Mouse (Mus musculus) kidney, adult 18-20 months (tissue): ENCODE data around the gene Arhgap42.
A peak's percentile ranks its signal among the peaks of the same experiment; 100 is the strongest.

Experiments used
- DNase-seq: peaks from one replicate; pipeline ENCODE4 v3.0.0; 2021

Gene Arhgap42

GRCm38 (mm10) chr9:9208205-9208604, 30.7 kb downstream of the Arhgap42 start:
- no peak for DNase-seq

GRCm38 (mm10) chr9:9207251-9207650, 31.6 kb downstream of the Arhgap42 start:
- DNase-seq, result no peak

- no peak for DNase-seq
These were observed 38.0 kb downstream of the Arhgap42 start for GRCm38 (mm10) chr9:9200827-9201388.

GRCm38 (mm10) chr9:9199170-9199841, 39.6 kb downstream of the Arhgap42 start:
- DNase-seq, result no peak

GRCm38 (mm10) chr9:9198645-9199044, 40.3 kb downstream of the Arhgap42 start:
- no peak for DNase-seq

- DNase-seq, result no peak
These were observed 42.9 kb downstream of the Arhgap42 start for GRCm38 (mm10) chr9:9196046-9196445.

- DNase-seq, result no peak
These were observed 44.4 kb downstream of the Arhgap42 start for GRCm38 (mm10) chr9:9194496-9194895.

GRCm38 (mm10) chr9:9192716-9193115, 46.2 kb downstream of the Arhgap42 start:
- DNase-seq, result no peak

- DNase-seq, result no peak
These were observed 48.1 kb downstream of the Arhgap42 start for GRCm38 (mm10) chr9:9190835-9191234.

GRCm38 (mm10) chr9:9188167-9188566, 50.7 kb downstream of the Arhgap42 start:
- no peak for DNase-seq

- DNase-seq, result no peak
These were observed 61.2 kb downstream of the Arhgap42 start for GRCm38 (mm10) chr9:9177745-9178144.

GRCm38 (mm10) chr9:9174924-9175323, 64.0 kb downstream of the Arhgap42 start:
- DNase-seq, result no peak

- DNase-seq, result no peak
These were observed 64.7 kb downstream of the Arhgap42 start for GRCm38 (mm10) chr9:9174206-9174605.

- DNase-seq, result no peak
These were observed 65.8 kb downstream of the Arhgap42 start for GRCm38 (mm10) chr9:9173091-9173490.

GRCm38 (mm10) chr9:9171146-9171816, 67.6 kb downstream of the Arhgap42 start:
- DNase-seq, result no peak

GRCm38 (mm10) chr9:9165641-9166063, 73.2 kb downstream of the Arhgap42 start:
- DNase-seq, result no peak

GRCm38 (mm10) chr9:9160736-9161135, 78.2 kb downstream of the Arhgap42 start:
- no peak for DNase-seq

- DNase-seq, result no peak
These were observed 80.7 kb downstream of the Arhgap42 start for GRCm38 (mm10) chr9:9158241-9158640.

GRCm38 (mm10) chr9:9157425-9157824, 81.5 kb downstream of the Arhgap42 start:
- DNase-seq, result no peak

- no peak for DNase-seq
These were observed 84.3 kb downstream of the Arhgap42 start for GRCm38 (mm10) chr9:9154636-9155035.

GRCm38 (mm10) chr9:9144301-9145121, 94.4 kb downstream of the Arhgap42 start:
- DNase-seq, result peak; percentile 48

- DNase-seq, result no peak
These were observed 95.8 kb downstream of the Arhgap42 start for GRCm38 (mm10) chr9:9143102-9143501.

- DNase-seq, result no peak
These were observed 96.3 kb downstream of the Arhgap42 start for GRCm38 (mm10) chr9:9142561-9142960.
